Mouse (Mus musculus): ENCODE results near the gene Rassf3. TPM values are rescaled to one million over a fixed set of nuclear protein-coding genes. Genes with fewer than 3 reads are reported as not detected.

Gene Rassf3
- polyA plus RNA-seq, 2 experiments = 20.7 to 23.2 TPM

DNA sequence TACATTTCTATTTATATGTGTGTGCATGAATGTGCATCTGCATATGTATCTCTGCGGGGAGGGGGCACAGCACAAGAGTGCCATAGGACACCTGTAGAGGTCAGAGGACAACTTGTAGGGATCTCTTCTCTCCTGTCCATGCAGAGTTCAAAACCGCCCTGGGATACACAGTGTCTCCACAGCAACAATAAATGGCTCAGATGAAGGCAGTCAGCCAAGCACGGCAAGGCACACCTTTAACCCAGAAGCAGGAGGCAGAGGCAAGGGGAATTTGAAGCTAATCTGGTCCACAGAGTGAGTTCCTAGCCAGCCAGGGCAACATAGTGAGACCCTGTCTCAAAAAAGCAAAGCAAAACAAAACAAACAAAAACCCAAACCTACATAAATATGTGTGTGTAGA, 18.8 kb downstream of the Rassf3 start:
- 77% methylated on average over 3 of the region's 3 CpGs for WGBS
- Histone ChIP-seq H3K9ac (ENCODE audit: low read depth, low read length, severe bottlenecking) (no peak overlapping the region), H3K27me3 (ENCODE audit: control insufficient read depth, insufficient read depth, low read length) (no peaks in the 10 kb centered on the region), H3K4me1 (ENCODE audit: control insufficient read depth, insufficient read depth, low read length) (peaks cover 27% of the 10 kb centered on the region), H3K36me3 (ENCODE audit: control insufficient read depth, insufficient read depth, low read length) (no peaks in the 10 kb centered on the region), H3K9me3 (ENCODE audit: control insufficient read depth, low read length) (no peaks in the 10 kb centered on the region), H3K4me2 (replicated peaks; ENCODE audit: low read depth, low read length, severe bottlenecking) (no peak overlapping the region), H3K27ac (replicated peaks; ENCODE audit: low read depth, low read length) (no peak overlapping the region), H3K4me3 (replicated peaks; ENCODE audit: low read length) (no peak overlapping the region)
- no peak for TF ChIP-seq POLR2A (IDR thresholded peaks at IDR 0.05; ENCODE audit: borderline replicate concordance, extremely low read depth, insufficient read depth, insufficient read length)
- ATAC-seq (ENCODE audit: low FRiP score, low read depth) = no peak
- no peak for DNase-seq (ENCODE audit: low spot score)

DNA sequence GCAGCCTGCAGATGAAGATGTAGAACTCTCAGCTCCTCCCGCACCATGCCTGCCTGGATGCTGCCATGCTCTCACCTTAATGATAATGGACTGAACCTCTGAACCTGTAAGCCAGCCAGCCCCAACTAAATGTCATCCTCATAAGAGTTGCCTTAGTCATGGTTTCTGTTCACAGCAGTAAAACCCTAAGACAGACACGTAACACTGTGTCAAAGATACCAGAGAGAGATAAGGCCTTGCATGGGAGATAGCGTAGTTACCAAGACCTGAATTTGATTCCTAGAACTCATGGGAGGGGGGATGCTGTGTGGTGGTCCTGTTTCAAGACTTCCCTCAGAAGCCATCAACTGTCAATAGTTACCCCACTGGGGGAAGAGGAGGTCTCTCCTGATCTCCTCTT, 20.6 kb downstream of the Rassf3 start:
- no peaks in the 10 kb centered on the region for H3K36me3 ChIP-seq (ENCODE audit: control insufficient read depth, insufficient read depth, low read length)
- H3K4me1 ChIP-seq (ENCODE audit: control insufficient read depth, insufficient read depth, low read length) = peaks cover 15% of the 10 kb centered on the region
- no peak for DNase-seq (ENCODE audit: low spot score)
- H3K27me3 ChIP-seq (ENCODE audit: control insufficient read depth, insufficient read depth, low read length) = no peaks in the 10 kb centered on the region
- H3K9me3 ChIP-seq (ENCODE audit: control insufficient read depth, low read length) = no peaks in the 10 kb centered on the region
- ATAC-seq (ENCODE audit: low FRiP score, low read depth) = no peak
- H3K9ac ChIP-seq (ENCODE audit: low read depth, low read length, severe bottlenecking) = no peak overlapping the region
- WGBS = 86% methylated on average over 3 of the region's 3 CpGs
- no peak overlapping the region for H3K4me2 ChIP-seq (replicated peaks; ENCODE audit: low read depth, low read length, severe bottlenecking)
- no peak for TF ChIP-seq POLR2A (IDR thresholded peaks at IDR 0.05; ENCODE audit: borderline replicate concordance, extremely low read depth, insufficient read depth, insufficient read length)
- H3K27ac ChIP-seq (replicated peaks; ENCODE audit: low read depth, low read length) = no peak overlapping the region
- no peak overlapping the region for H3K4me3 ChIP-seq (replicated peaks; ENCODE audit: low read length)

DNA sequence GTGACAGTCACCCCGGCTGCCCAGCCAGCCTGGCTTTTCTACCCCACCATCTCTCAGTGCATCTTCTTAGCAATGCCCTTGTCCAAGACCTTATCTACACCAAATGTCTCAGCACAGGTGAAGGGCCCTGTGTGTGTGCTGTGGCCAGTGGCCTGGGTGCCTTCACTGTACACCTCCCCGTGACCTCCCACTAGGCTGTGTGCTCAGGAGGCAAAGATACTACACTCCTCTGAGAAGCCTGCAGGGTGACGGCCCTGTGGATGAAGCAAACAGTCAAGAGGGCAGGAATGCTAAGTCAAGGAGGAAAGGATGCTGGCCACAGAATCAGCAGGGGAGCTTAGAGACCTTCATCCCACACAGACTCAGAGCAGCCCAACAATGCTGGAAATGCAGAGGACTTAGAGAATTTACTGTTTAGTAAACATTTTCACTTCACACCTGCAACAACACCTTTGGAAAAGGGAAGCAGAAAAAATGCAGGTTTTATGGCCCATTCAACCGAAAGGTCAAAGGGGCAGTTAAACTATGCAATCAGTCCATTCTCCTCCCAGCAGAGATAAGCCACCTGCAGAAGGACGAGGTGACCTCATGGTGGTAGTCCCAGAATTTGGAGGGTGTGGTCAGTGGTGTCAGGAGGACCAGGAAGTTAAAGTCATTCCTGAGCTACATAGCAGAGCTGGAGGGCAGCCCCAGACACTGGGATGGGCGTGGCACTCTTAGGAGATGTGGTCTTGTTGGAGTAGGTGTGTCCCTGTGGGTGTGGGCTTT, 21.3 kb downstream of the Rassf3 start:
- no peak for DNase-seq (ENCODE audit: low spot score)
- H3K36me3 ChIP-seq (ENCODE audit: control insufficient read depth, insufficient read depth, low read length) = no peaks in the 10 kb centered on the region
- 63% methylated on average over 6 of the region's 6 CpGs for WGBS
- no peak overlapping the region for H3K27ac ChIP-seq (replicated peaks; ENCODE audit: low read depth, low read length)
- no peak overlapping the region for H3K4me2 ChIP-seq (replicated peaks; ENCODE audit: low read depth, low read length, severe bottlenecking)
- H3K27me3 ChIP-seq (ENCODE audit: control insufficient read depth, insufficient read depth, low read length) = no peaks in the 10 kb centered on the region
- ATAC-seq (ENCODE audit: low FRiP score, low read depth) = no peak
- no peak for TF ChIP-seq POLR2A (IDR thresholded peaks at IDR 0.05; ENCODE audit: borderline replicate concordance, extremely low read depth, insufficient read depth, insufficient read length)
- H3K4me1 ChIP-seq (ENCODE audit: control insufficient read depth, insufficient read depth, low read length) = peaks cover 10% of the 10 kb centered on the region
- H3K9ac ChIP-seq (ENCODE audit: low read depth, low read length, severe bottlenecking) = no peak overlapping the region
- H3K9me3 ChIP-seq (ENCODE audit: control insufficient read depth, low read length) = no peaks in the 10 kb centered on the region
- no peak overlapping the region for H3K4me3 ChIP-seq (replicated peaks; ENCODE audit: low read length)

DNA sequence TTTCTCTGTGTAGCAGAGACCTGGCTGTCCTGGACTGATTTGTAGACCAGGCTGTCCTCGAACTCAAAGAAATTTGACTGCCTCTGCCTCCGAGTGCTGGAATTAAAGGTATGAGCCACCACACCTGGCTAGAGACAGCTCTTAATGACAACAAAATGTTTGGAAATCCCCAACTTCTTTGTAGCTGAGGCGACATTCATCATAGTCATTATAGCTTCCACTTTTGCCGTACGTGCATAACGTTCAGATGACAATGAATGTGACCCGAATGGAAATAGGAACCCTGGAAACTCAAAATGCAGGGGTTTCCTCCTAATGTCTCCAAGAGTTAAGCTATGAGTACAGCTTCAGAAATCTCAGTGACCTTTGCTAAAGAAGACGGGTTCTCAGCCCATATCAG, 22.1 kb downstream of the Rassf3 start:
- TF ChIP-seq POLR2A (IDR thresholded peaks at IDR 0.05; ENCODE audit: borderline replicate concordance, extremely low read depth, insufficient read depth, insufficient read length) = no peak
- Histone ChIP-seq H3K4me2 (replicated peaks; ENCODE audit: low read depth, low read length, severe bottlenecking) (no peak overlapping the region), H3K9me3 (ENCODE audit: control insufficient read depth, low read length) (no peaks in the 10 kb centered on the region), H3K27me3 (ENCODE audit: control insufficient read depth, insufficient read depth, low read length) (no peaks in the 10 kb centered on the region), H3K9ac (ENCODE audit: low read depth, low read length, severe bottlenecking) (no peak overlapping the region), H3K4me3 (replicated peaks; ENCODE audit: low read length) (no peak overlapping the region), H3K4me1 (ENCODE audit: control insufficient read depth, insufficient read depth, low read length) (peaks cover 1% of the 10 kb centered on the region), H3K27ac (replicated peaks; ENCODE audit: low read depth, low read length) (no peak overlapping the region), H3K36me3 (ENCODE audit: control insufficient read depth, insufficient read depth, low read length) (no peaks in the 10 kb centered on the region)
- ATAC-seq (ENCODE audit: low FRiP score, low read depth) (no peak), DNase-seq (ENCODE audit: low spot score) (no peak)
- WGBS = 83% methylated on average over 8 of the region's 8 CpGs

DNA sequence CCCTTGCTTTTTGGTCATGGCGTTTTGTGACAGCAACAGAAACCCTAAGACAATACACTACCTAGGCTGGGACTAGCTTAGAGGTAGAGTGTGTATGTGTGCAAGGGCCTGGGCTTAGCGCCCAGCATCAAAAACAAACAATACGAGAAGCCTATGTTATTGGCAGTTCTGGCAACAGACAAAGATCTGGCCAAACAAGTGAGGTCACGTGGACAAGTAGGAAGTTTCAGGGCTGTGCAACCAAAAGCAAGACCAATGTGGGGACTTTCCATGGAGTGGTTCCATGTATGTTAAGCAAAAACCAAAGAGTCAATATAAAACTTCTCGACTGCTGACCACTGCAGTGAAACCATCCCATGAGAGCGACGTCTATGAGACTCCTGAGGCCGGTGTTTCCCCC, 30.3 kb downstream of the Rassf3 start:
- no peaks in the 10 kb centered on the region for H3K36me3 ChIP-seq (ENCODE audit: control insufficient read depth, insufficient read depth, low read length)
- DNase-seq (ENCODE audit: low spot score) = no peak
- no peak overlapping the region for H3K4me2 ChIP-seq (replicated peaks; ENCODE audit: low read depth, low read length, severe bottlenecking)
- H3K27ac ChIP-seq (replicated peaks; ENCODE audit: low read depth, low read length) = no peak overlapping the region
- no peak overlapping the region for H3K4me3 ChIP-seq (replicated peaks; ENCODE audit: low read length)
- no peak for TF ChIP-seq POLR2A (IDR thresholded peaks at IDR 0.05; ENCODE audit: borderline replicate concordance, extremely low read depth, insufficient read depth, insufficient read length)
- ATAC-seq (ENCODE audit: low FRiP score, low read depth) = no peak
- no peak overlapping the region for H3K9ac ChIP-seq (ENCODE audit: low read depth, low read length, severe bottlenecking)
- no peaks in the 10 kb centered on the region for H3K9me3 ChIP-seq (ENCODE audit: control insufficient read depth, low read length)
- H3K4me1 ChIP-seq (ENCODE audit: control insufficient read depth, insufficient read depth, low read length) = peaks cover 10% of the 10 kb centered on the region
- 92% methylated on average over 8 of the region's 8 CpGs for WGBS
- no peaks in the 10 kb centered on the region for H3K27me3 ChIP-seq (ENCODE audit: control insufficient read depth, insufficient read depth, low read length)
